Mouse (Mus musculus) small intestine, adult 2 months (tissue): ENCODE data around the gene Dot1l.

Experiments used
- CTCF ChIP-seq: fragments of 200-500 bp; IDR thresholded peaks from 2 replicates; pipeline ENCODE4 v1.5.1; 2012; ENCODE audit warnings: low read depth, mild to moderate bottlenecking, control low read depth, inconsistent platforms, low read length, moderate library complexity, mixed read lengths; ENCODE audit not compliant: insufficient replicate concordance, insufficient read length; ENCODE audit errors: extremely low read depth
- POLR2A ChIP-seq: fragments of 200-500 bp; IDR thresholded peaks from 2 replicates; pipeline ENCODE4 v1.6.1; 2012; ENCODE audit warnings: low read depth, mild to moderate bottlenecking, control low read depth, inconsistent platforms, low read length, moderate library complexity

GRCm38 (mm10) chr10:80758651-80759050 is 3.6 kb downstream of the Dot1l start:
- TF ChIP-seq POLR2A, result no peak
- TF ChIP-seq CTCF, result no peak
